Mouse (Mus musculus) lung, postnatal 0 days (tissue): ENCODE measurements around the gene Card10.

Source experiments
- CTCF ChIP-seq: IDR thresholded peaks from 2 replicates; pipeline ENCODE4 v1.5.1; 2016; ENCODE audit warnings: antibody characterized with exemption, mild to moderate bottlenecking
- EP300 ChIP-seq: IDR thresholded peaks from 2 replicates; pipeline ENCODE4 v1.6.1; 2016; ENCODE audit warnings: antibody characterized with exemption, mild to moderate bottlenecking, control low read depth

DNA sequence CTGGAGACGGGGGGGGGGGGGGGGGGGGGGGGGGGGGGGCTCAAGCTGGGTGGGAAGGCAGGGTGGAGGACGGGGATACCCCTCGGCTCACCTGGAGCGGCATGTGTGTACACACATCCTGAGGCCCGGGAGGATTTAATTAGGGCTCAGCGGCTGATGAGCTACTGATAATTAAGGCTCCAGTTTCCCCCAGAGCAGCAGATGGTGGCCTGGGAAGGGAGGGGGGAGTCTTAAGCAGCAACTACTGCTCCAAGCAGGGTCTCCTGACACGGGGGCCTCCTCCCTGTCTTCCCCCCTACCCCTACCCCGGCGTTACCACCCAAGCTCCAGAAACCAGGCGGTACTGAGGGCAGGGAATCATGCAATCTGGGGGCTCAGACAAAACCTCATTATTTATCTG is 39.6 kb downstream of the Card10 start:
- TF ChIP-seq CTCF = no peak
- TF ChIP-seq EP300 = no peak
